Mouse (Mus musculus): ENCODE data around the gene Neurog1. TPM values are rescaled to one million over a fixed set of nuclear protein-coding genes. Genes with fewer than 3 reads are reported as not detected.

Neurog1 gene
- polyA plus RNA-seq, 2 experiments: 0.04 TPM; not detected in 1

- H3K27me3 ChIP-seq (ENCODE audit: control insufficient read depth, insufficient read depth, low read length): peaks cover 10% of the 10 kb centered on the region
- peak; percentile 63 for DNase-seq (ENCODE audit: low spot score)
These were observed 14.5 kb upstream of the Neurog1 start for GRCm38 (mm10) chr13:56266435-56266834.

DNA sequence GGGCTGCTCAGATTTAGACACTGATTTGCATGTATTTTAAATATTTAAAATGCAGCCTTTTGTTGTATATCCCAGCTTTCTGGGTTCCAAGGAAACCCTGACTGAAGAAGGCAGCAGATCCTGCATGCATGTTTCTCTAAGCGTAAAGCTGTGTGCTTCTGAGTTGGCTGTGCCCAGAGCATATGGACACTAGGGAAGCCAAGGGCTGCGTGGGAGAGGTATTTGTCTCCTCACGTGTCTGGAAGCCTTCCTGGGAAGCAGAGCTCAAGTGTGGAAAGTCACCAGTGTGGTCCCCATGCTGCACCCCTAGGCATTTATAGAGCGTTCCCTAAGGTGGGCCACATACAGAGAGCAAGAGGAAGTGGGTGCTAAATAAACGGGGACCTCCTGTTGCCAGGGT is 13.7 kb upstream of the Neurog1 start:
- peaks cover 18% of the 10 kb centered on the region for H3K27me3 ChIP-seq (ENCODE audit: control insufficient read depth, insufficient read depth, low read length)
- H3K27ac ChIP-seq (replicated peaks; ENCODE audit: low read depth, low read length): no peak overlapping the region
- H3K9ac ChIP-seq (ENCODE audit: low read depth, low read length, severe bottlenecking): no peak overlapping the region
- H3K36me3 ChIP-seq (ENCODE audit: control insufficient read depth, insufficient read depth, low read length): no peaks in the 10 kb centered on the region
- ATAC-seq (ENCODE audit: low FRiP score, low read depth): no peak
- WGBS: 57% methylated on average over 5 of the region's 5 CpGs
- TF ChIP-seq POLR2A (IDR thresholded peaks at IDR 0.05; ENCODE audit: borderline replicate concordance, extremely low read depth, insufficient read depth, insufficient read length): no peak
- H3K4me3 ChIP-seq (replicated peaks; ENCODE audit: low read length): no peak overlapping the region
- no peak overlapping the region for H3K4me2 ChIP-seq (replicated peaks; ENCODE audit: low read depth, low read length, severe bottlenecking)
- no peaks in the 10 kb centered on the region for H3K4me1 ChIP-seq (ENCODE audit: control insufficient read depth, insufficient read depth, low read length)
- H3K9me3 ChIP-seq (ENCODE audit: control insufficient read depth, low read length): no peaks in the 10 kb centered on the region
- DNase-seq (ENCODE audit: low spot score): no peak

More at GRCm38 (mm10) chr13:56266435-56266834, 14.5 kb upstream of the Neurog1 start:
- H3K4me2 ChIP-seq (replicated peaks; ENCODE audit: low read depth, low read length, severe bottlenecking): no peak overlapping the region
- no peak for TF ChIP-seq POLR2A (IDR thresholded peaks at IDR 0.05; ENCODE audit: borderline replicate concordance, extremely low read depth, insufficient read depth, insufficient read length)
- WGBS: 34% methylated on average over 8 of the region's 8 CpGs
- peaks cover 3% of the 10 kb centered on the region; the same call in 1 of the 2 replicates for H3K9me3 ChIP-seq (ENCODE audit: control insufficient read depth, low read length)
- no peaks in the 10 kb centered on the region for H3K36me3 ChIP-seq (ENCODE audit: control insufficient read depth, insufficient read depth, low read length)
- no peak overlapping the region for H3K27ac ChIP-seq (replicated peaks; ENCODE audit: low read depth, low read length)
- no peak overlapping the region for H3K4me3 ChIP-seq (replicated peaks; ENCODE audit: low read length)
- H3K4me1 ChIP-seq (ENCODE audit: control insufficient read depth, insufficient read depth, low read length): no peaks in the 10 kb centered on the region
- no peak for ATAC-seq (ENCODE audit: low FRiP score, low read depth)
- H3K9ac ChIP-seq (ENCODE audit: low read depth, low read length, severe bottlenecking): no peak overlapping the region

DNA sequence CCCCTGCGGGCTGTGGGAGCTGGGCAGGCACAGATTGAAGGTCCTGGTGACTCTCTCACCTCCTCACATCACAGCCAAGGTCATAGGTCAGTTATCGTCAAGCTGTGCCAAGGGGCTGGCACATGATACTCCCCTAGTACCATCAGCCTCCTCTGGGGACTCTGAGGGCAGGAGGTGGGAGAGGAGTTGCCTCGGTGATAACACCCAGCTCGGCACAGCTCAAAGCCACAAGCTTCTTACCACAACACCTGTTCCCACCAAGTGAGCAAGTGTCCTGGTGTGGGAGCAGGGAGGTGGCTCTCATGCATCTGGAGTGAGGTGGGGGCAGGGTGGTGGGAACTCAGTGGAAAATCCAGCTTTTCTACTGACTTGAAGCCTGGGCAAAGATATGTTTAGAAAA is 10.3 kb upstream of the Neurog1 start:
- no peak overlapping the region for H3K4me3 ChIP-seq (replicated peaks; ENCODE audit: low read length)
- no peak for ATAC-seq (ENCODE audit: low FRiP score, low read depth)
- H3K9ac ChIP-seq (ENCODE audit: low read depth, low read length, severe bottlenecking): no peak overlapping the region
- no peak for TF ChIP-seq POLR2A (IDR thresholded peaks at IDR 0.05; ENCODE audit: borderline replicate concordance, extremely low read depth, insufficient read depth, insufficient read length)
- no peak overlapping the region for H3K4me2 ChIP-seq (replicated peaks; ENCODE audit: low read depth, low read length, severe bottlenecking)
- peaks cover 4% of the 10 kb centered on the region; the same call in 1 of the 2 replicates for H3K4me1 ChIP-seq (ENCODE audit: control insufficient read depth, insufficient read depth, low read length)
- no peaks in the 10 kb centered on the region for H3K9me3 ChIP-seq (ENCODE audit: control insufficient read depth, low read length)
- H3K36me3 ChIP-seq (ENCODE audit: control insufficient read depth, insufficient read depth, low read length): no peaks in the 10 kb centered on the region
- H3K27ac ChIP-seq (replicated peaks; ENCODE audit: low read depth, low read length): no peak overlapping the region
- no peak for DNase-seq (ENCODE audit: low spot score)
- H3K27me3 ChIP-seq (ENCODE audit: control insufficient read depth, insufficient read depth, low read length): peaks cover 52% of the 10 kb centered on the region
- 46% methylated on average over 4 of the region's 4 CpGs for WGBS

DNA sequence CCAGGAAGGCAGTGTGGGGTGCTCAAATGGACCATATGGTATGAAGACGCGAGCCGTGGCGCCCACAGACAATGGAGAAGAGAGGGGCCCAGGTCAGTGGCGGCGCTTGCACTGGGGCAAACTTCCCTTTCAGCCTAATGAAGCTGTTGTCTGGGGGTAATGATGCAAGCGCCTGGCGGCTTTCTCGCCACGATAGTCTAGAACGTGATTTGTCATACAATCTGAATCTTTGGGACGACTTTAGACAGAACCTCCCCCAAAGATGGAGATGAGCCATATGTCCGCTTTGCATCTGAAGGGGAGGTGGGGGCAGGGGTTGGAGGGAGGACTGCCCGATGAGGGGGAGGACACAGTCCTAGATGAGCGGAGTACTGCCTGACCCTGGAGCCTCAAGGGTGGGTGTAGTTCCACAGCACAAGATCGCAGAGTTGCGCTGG is 8.4 kb upstream of the Neurog1 start:
- no peak overlapping the region for H3K27ac ChIP-seq (replicated peaks; ENCODE audit: low read depth, low read length)
- peaks cover 71% of the 10 kb centered on the region for H3K27me3 ChIP-seq (ENCODE audit: control insufficient read depth, insufficient read depth, low read length)
- 1% methylated on average over 17 of the region's 17 CpGs for WGBS
- H3K36me3 ChIP-seq (ENCODE audit: control insufficient read depth, insufficient read depth, low read length): no peaks in the 10 kb centered on the region
- TF ChIP-seq POLR2A (IDR thresholded peaks at IDR 0.05; ENCODE audit: borderline replicate concordance, extremely low read depth, insufficient read depth, insufficient read length): no peak
- H3K9ac ChIP-seq (ENCODE audit: low read depth, low read length, severe bottlenecking): no peak overlapping the region
- H3K9me3 ChIP-seq (ENCODE audit: control insufficient read depth, low read length): no peaks in the 10 kb centered on the region
- DNase-seq (ENCODE audit: low spot score) (no peak), ATAC-seq (ENCODE audit: low FRiP score, low read depth) (no peak)
- H3K4me2 ChIP-seq (replicated peaks; ENCODE audit: low read depth, low read length, severe bottlenecking): no peak overlapping the region
- H3K4me3 ChIP-seq (replicated peaks; ENCODE audit: low read length): no peak overlapping the region
- H3K4me1 ChIP-seq (ENCODE audit: control insufficient read depth, insufficient read depth, low read length): peaks cover 4% of the 10 kb centered on the region; the same call in 1 of the 2 replicates

DNA sequence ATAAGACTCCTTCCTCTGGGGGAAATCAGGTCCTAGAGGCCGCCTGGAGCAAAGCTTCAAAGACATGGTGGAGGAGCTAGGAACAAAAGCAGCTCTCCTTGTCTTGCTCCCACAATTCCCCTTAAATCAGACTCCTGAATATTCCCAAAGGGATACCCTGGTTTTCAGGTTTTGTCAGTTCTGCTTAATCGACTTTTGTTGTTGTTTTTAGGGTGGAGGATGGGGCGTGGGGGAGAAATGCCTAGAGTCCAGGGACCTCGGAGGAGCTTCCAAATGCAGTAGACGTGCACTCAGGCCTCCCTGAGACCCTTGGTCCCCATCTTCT is 7.9 kb upstream of the Neurog1 start:
- H3K36me3 ChIP-seq (ENCODE audit: control insufficient read depth, insufficient read depth, low read length): no peaks in the 10 kb centered on the region
- peaks cover 4% of the 10 kb centered on the region; the same call in 1 of the 2 replicates for H3K4me1 ChIP-seq (ENCODE audit: control insufficient read depth, insufficient read depth, low read length)
- no peak for TF ChIP-seq POLR2A (IDR thresholded peaks at IDR 0.05; ENCODE audit: borderline replicate concordance, extremely low read depth, insufficient read depth, insufficient read length)
- peaks cover 76% of the 10 kb centered on the region for H3K27me3 ChIP-seq (ENCODE audit: control insufficient read depth, insufficient read depth, low read length)
- no peaks in the 10 kb centered on the region for H3K9me3 ChIP-seq (ENCODE audit: control insufficient read depth, low read length)
- no peak for ATAC-seq (ENCODE audit: low FRiP score, low read depth)
- H3K4me2 ChIP-seq (replicated peaks; ENCODE audit: low read depth, low read length, severe bottlenecking): no peak overlapping the region
- 4% methylated on average over 5 of the region's 5 CpGs for WGBS
- no peak overlapping the region for H3K9ac ChIP-seq (ENCODE audit: low read depth, low read length, severe bottlenecking)
- H3K4me3 ChIP-seq (replicated peaks; ENCODE audit: low read length): no peak overlapping the region
- no peak for DNase-seq (ENCODE audit: low spot score)
- H3K27ac ChIP-seq (replicated peaks; ENCODE audit: low read depth, low read length): no peak overlapping the region
